Mouse (Mus musculus) yolk sac, embryonic 10.5 days (tissue): ENCODE data around the gene Gm29797.

Source experiments
- DNase-seq: peaks from one replicate; pipeline ENCODE4 v3.0.0-alpha.2; 2017; ENCODE audit warnings: low spot score

Gm29797 gene

DNA sequence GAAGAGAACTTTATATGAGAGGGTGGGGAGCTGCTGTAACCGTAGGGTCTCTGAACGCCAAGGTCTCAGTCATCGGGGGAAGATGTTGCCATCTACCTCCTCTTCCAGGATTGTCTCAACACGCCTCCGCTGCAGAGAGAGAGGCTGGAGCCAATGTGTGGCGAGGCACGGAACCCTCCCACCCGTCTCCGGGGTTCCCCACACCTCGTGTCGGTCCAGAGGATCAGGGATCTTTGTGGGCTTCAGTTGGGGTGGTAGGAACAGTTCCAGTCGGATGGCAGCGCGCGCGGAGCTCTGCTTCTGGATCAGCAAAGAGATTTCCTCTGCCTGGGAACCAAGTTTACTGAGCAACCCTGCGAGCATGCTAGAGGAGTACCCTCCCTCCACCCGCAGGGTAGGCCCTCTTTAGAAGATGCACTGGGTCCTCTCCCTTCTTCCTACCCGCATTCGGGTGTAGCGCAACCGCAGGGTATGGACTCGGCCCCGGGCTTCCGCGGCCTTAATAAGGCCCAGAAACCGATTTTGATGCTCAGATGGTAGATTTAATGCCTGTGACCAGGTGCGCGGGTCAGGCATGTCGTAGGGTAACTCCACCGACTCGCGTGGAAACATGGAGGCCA is 40.1 kb downstream of the Gm29797 start:
- no peak for DNase-seq

DNA sequence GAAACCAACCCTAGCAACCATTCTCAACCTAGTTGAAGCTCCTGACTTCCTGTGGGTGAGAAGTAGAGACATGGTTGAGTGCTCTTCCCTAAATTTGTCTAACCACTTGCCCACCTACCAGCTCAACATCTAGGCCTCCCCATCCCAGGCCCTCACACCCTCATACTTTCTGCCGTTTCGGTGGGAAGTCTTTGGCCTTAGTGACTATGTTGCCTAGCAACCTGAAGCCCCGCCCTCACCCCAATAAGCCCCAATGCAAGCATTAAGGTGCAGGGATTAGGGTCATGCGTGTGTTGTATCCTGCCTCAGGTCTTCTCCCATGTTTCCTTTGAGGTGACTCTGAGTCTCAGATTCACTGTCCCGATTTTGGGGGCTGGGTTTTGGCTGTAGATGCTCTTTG is 41.4 kb downstream of the Gm29797 start, which contains the start of gene Lkaaear1:
Gene Lkaaear1 (minus strand): TSS at position 202 of the 400 bp plus-strand sequence.
- no peak for DNase-seq

DNA sequence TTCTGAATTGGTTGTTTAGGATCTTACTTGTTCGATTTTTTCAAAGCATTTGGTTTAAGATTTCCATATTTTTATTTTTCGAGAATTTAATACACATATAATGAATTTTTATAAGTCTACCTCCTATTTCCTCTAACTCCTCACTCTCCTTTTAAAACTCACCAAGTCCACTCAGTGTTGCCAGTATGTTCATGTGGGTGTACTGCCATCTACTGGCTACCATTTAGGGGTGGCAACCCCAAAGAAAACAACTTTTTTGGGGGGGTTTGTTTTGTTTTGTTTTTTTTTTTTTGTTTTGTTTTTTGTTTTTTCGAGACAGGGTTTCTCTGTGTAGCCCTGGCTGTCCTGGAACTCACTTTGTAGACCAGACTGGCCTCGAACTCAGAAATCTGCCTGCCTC is 49.8 kb downstream of the Gm29797 start:
- DNase-seq = no peak
